Mouse (Mus musculus): ENCODE results near the gene Mctp1. TPM values are rescaled to one million over a fixed set of nuclear protein-coding genes. Genes with fewer than 3 reads are reported as not detected.
A peak's percentile ranks its signal among the peaks of the same experiment; 100 is the strongest.

The Mctp1 gene
- polyA plus RNA-seq, 1 experiment from 2014 or later: 1.8 TPM

- Histone ChIP-seq H3K4me2 (replicated peaks; ENCODE audit: low read depth, low read length) (no peak overlapping the region), H3K4me3 (ENCODE audit: low read depth, low read length) (no peak overlapping the region), H3K36me3 (ENCODE audit: control insufficient read depth, insufficient read depth, low read length) (no peaks in the 10 kb centered on the region), H3K27ac (ENCODE audit: low read length) (0 out of 2 replicates have a peak overlapping the region, but pooled peaks have one; percentile 39), H3K27me3 (ENCODE audit: control insufficient read depth, insufficient read depth, low read length) (no peaks in the 10 kb centered on the region), H3K9me3 (ENCODE audit: control insufficient read depth, low read depth, low read length) (no peaks in the 10 kb centered on the region), H3K4me1 (ENCODE audit: control insufficient read depth, insufficient read depth, low read length) (peaks cover 4% of the 10 kb centered on the region; the same call in 1 of the 2 replicates), H3K9ac (replicated peaks; ENCODE audit: low read depth, low read length) (no peak overlapping the region)
- 51% methylated on average over 1 of the region's 1 CpGs for WGBS
- ATAC-seq (ENCODE audit: insufficient number of reproducible peaks, insufficient read depth, low FRiP score, low read depth): no peak
Observed at GRCm38 (mm10) chr13:77048461-77048860, 664.1 kb downstream of the Mctp1 start.

GRCm38 (mm10) chr13:77049736-77050135 lies 665.4 kb downstream of the Mctp1 start:
- Histone ChIP-seq H3K27ac (ENCODE audit: low read length) (no peak overlapping the region), H3K4me3 (ENCODE audit: low read depth, low read length) (no peak overlapping the region), H3K36me3 (ENCODE audit: control insufficient read depth, insufficient read depth, low read length) (no peaks in the 10 kb centered on the region), H3K4me1 (ENCODE audit: control insufficient read depth, insufficient read depth, low read length) (peaks cover 4% of the 10 kb centered on the region; the same call in 1 of the 2 replicates), H3K4me2 (replicated peaks; ENCODE audit: low read depth, low read length) (no peak overlapping the region), H3K9me3 (ENCODE audit: control insufficient read depth, low read depth, low read length) (no peaks in the 10 kb centered on the region), H3K27me3 (ENCODE audit: control insufficient read depth, insufficient read depth, low read length) (no peaks in the 10 kb centered on the region), H3K9ac (replicated peaks; ENCODE audit: low read depth, low read length) (no peak overlapping the region)
- WGBS: 85% methylated on average over 3 of the region's 3 CpGs
- no peak for ATAC-seq (ENCODE audit: insufficient number of reproducible peaks, insufficient read depth, low FRiP score, low read depth)

GRCm38 (mm10) chr13:77063221-77063620 lies 678.9 kb downstream of the Mctp1 start:
- Histone ChIP-seq H3K9ac (replicated peaks; ENCODE audit: low read depth, low read length) (no peak overlapping the region), H3K9me3 (ENCODE audit: control insufficient read depth, low read depth, low read length) (no peaks in the 10 kb centered on the region), H3K4me2 (replicated peaks; ENCODE audit: low read depth, low read length) (no peak overlapping the region), H3K36me3 (ENCODE audit: control insufficient read depth, insufficient read depth, low read length) (no peaks in the 10 kb centered on the region; the same call in 1 of the 2 replicates), H3K4me1 (ENCODE audit: control insufficient read depth, insufficient read depth, low read length) (no peaks in the 10 kb centered on the region), H3K4me3 (ENCODE audit: low read depth, low read length) (no peak overlapping the region), H3K27me3 (ENCODE audit: control insufficient read depth, insufficient read depth, low read length) (no peaks in the 10 kb centered on the region), H3K27ac (ENCODE audit: low read length) (no peak overlapping the region)
- WGBS: 82% methylated on average over 1 of the region's 1 CpGs
- no peak for ATAC-seq (ENCODE audit: insufficient number of reproducible peaks, insufficient read depth, low FRiP score, low read depth)

- Histone ChIP-seq H3K36me3 (ENCODE audit: control insufficient read depth, insufficient read depth, low read length) (no peaks in the 10 kb centered on the region; the same call in 1 of the 2 replicates), H3K4me3 (ENCODE audit: low read depth, low read length) (no peak overlapping the region), H3K27ac (ENCODE audit: low read length) (no peak overlapping the region), H3K4me2 (replicated peaks; ENCODE audit: low read depth, low read length) (no peak overlapping the region), H3K4me1 (ENCODE audit: control insufficient read depth, insufficient read depth, low read length) (no peaks in the 10 kb centered on the region), H3K9ac (replicated peaks; ENCODE audit: low read depth, low read length) (no peak overlapping the region), H3K27me3 (ENCODE audit: control insufficient read depth, insufficient read depth, low read length) (no peaks in the 10 kb centered on the region), H3K9me3 (ENCODE audit: control insufficient read depth, low read depth, low read length) (no peaks in the 10 kb centered on the region)
- WGBS: 91% methylated on average over 1 of the region's 1 CpGs
- no peak for ATAC-seq (ENCODE audit: insufficient number of reproducible peaks, insufficient read depth, low FRiP score, low read depth)
Observed at GRCm38 (mm10) chr13:77068847-77069246, 684.5 kb downstream of the Mctp1 start.

GRCm38 (mm10) chr13:77072030-77072429 lies 687.7 kb downstream of the Mctp1 start:
- Histone ChIP-seq H3K9ac (replicated peaks; ENCODE audit: low read depth, low read length) (no peak overlapping the region), H3K4me3 (ENCODE audit: low read depth, low read length) (no peak overlapping the region), H3K4me2 (replicated peaks; ENCODE audit: low read depth, low read length) (no peak overlapping the region), H3K4me1 (ENCODE audit: control insufficient read depth, insufficient read depth, low read length) (no peaks in the 10 kb centered on the region), H3K27ac (ENCODE audit: low read length) (no peak overlapping the region), H3K36me3 (ENCODE audit: control insufficient read depth, insufficient read depth, low read length) (no peaks in the 10 kb centered on the region), H3K27me3 (ENCODE audit: control insufficient read depth, insufficient read depth, low read length) (no peaks in the 10 kb centered on the region), H3K9me3 (ENCODE audit: control insufficient read depth, low read depth, low read length) (peaks cover 3% of the 10 kb centered on the region; the same call in 1 of the 2 replicates)
- ATAC-seq (ENCODE audit: insufficient number of reproducible peaks, insufficient read depth, low FRiP score, low read depth): no peak

Other genes starting within 250 kb of the Mctp1 start
- gene Fam81b, start 79.5 kb upstream of the Mctp1 start, polyA plus RNA-seq (2014; fragmentation: Nextera tagmentation; extraction: Ambion mirVana): 0.14 TPM in 1 of 2 replicates, not detected in the other

Data from stomach, embryonic 14.5 days (tissue).